Mouse (Mus musculus): ENCODE measurements at regions not wholly inside any gene's neighbourhood (a gene's known extent, or its start where the extent isn't known, plus 50 kb on each side); places are given as distances from the start of the nearest gene placed in this dataset.

- TF ChIP-seq HCFC1 (IDR thresholded peaks at IDR 0.05; ENCODE audit: low read depth, low read length): no peak
- no peak for TF ChIP-seq MXI1 (IDR thresholded peaks at IDR 0.05; ENCODE audit: low read depth, low read length)
These were observed 58.2 kb upstream of the Cpsf6 start for GRCm38 (mm10) chr10:117437970-117438369.

Measured in CH12.LX (cell line).